Mouse (Mus musculus) thymus, postnatal 4 days (tissue): ENCODE measurements around the gene Atp12a.
A peak's percentile ranks its signal among the peaks of the same experiment; 100 is the strongest.

Source experiments
- DNase-seq: peaks from one replicate; pipeline ENCODE4 v3.0.0; 2021

The Atp12a gene

GRCm38 (mm10) chr14:56382366-56382765 lies 17.5 kb downstream of the Atp12a start:
- no peak for DNase-seq

DNA sequence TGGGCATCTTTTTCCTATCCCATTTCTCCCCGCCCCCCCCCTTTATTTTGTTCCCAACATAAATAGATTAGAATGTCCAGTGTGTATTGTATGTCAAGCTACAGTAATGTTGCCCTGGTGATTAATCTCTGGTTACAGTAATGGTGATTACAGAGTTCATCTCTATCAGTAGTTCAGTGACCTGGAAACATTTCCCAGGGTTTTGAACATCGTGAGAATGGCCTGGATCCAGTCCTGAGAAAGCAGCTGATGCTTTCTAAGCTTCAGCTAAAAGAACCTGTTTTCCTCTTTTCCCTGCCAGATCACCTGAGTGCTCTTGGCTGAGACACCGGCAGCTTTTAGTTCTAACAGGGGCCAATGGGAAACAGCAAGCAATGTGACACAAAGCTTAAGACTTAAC lies 25.4 kb downstream of the Atp12a start:
- no peak for DNase-seq

- no peak for DNase-seq
Measured at GRCm38 (mm10) chr14:56393704-56394312, 28.9 kb downstream of the Atp12a start.

GRCm38 (mm10) chr14:56398001-56398400 lies 33.1 kb downstream of the Atp12a start:
- DNase-seq: peak; percentile 52

GRCm38 (mm10) chr14:56402311-56403071 lies 37.6 kb downstream of the Atp12a start, which contains the start of gene Rnf17:
Gene Rnf17 (plus strand): TSS chr14:56402581.
- peak; percentile 11 for DNase-seq

- DNase-seq: no peak
Measured at GRCm38 (mm10) chr14:56403072-56403375, 38.2 kb downstream of the Atp12a start.
